Mouse (Mus musculus) forebrain, embryonic 11.5 days (tissue): Measurements from ENCODE around the gene Cdk7. TPM values are rescaled to one million over a fixed set of nuclear protein-coding genes. Genes with fewer than 3 reads are reported as not detected.
"Not testable (repeated sequence)": the region's sequence is repeated elsewhere in the genome, so short reads cannot be mapped to it uniquely, and the experiment has no call there.

ENCODE experiments used
- ATAC-seq: fragments of 200-750 bp; cut with Nextera tagmentation; replicated peaks from 2 replicates; pipeline ENCODE4 v1.8.0; 2017; ENCODE audit warnings: moderate TSS enrichment; ENCODE audit not compliant: low FRiP score
- DNase-seq: peaks from one replicate; pipeline ENCODE4 v3.0.0-alpha.2; 2017; ENCODE audit warnings: low spot score
- H3K27ac ChIP-seq: fragments of 300-500 bp; sonication (generic); 2 replicates; pipeline ENCODE4 v1.5.1; 2014; ENCODE audit warnings: low read depth, low read length
- H3K27me3 ChIP-seq: fragments of 300-500 bp; sonication (generic); 2 replicates; pipeline ENCODE4 v1.6.1; 2014; ENCODE audit warnings: mild to moderate bottlenecking, low read length, mixed read lengths; ENCODE audit not compliant: control insufficient read depth, insufficient read depth
- H3K36me3 ChIP-seq: fragments of 300-500 bp; sonication (generic); 2 replicates; pipeline ENCODE4 v1.6.1; 2014; ENCODE audit warnings: mild to moderate bottlenecking, low read length, moderate library complexity, mixed read lengths; ENCODE audit not compliant: control insufficient read depth, insufficient read depth
- H3K4me1 ChIP-seq: fragments of 300-500 bp; sonication (generic); replicated peaks from 2 replicates; pipeline ENCODE4 v1.6.1; 2014; ENCODE audit warnings: low read length, mixed read lengths; ENCODE audit not compliant: control insufficient read depth, insufficient read depth
- H3K4me2 ChIP-seq: fragments of 300-500 bp; sonication (generic); 2 replicates; pipeline ENCODE4 v1.6.1; 2014; ENCODE audit warnings: low read depth, mild to moderate bottlenecking, low read length, moderate library complexity, mixed read lengths; ENCODE audit not compliant: severe bottlenecking
- H3K4me3 ChIP-seq: fragments of 300-500 bp; sonication (generic); 2 replicates; pipeline ENCODE4 v1.5.1; 2014; ENCODE audit warnings: low read depth, low read length
- H3K9ac ChIP-seq: fragments of 300-500 bp; sonication (generic); 2 replicates; pipeline ENCODE4 v1.6.1; 2014; ENCODE audit warnings: low read length
- H3K9me3 ChIP-seq: fragments of 300-500 bp; sonication (generic); 2 replicates; pipeline ENCODE4 v1.6.1; 2016; ENCODE audit warnings: low read length, mixed read lengths; ENCODE audit not compliant: control insufficient read depth
- WGBS: fragments of 180-500 bp; shearing (Covaris S2); extraction: QIAGEN DNeasy Blood & Tissue Kit; methylation state at CpG from one replicate; pipeline ENCODE4 v1.1.7; 2014; 5-methylcytosine and 5-hydroxymethylcytosine counted together
- polyA plus RNA-seq: library from polyadenylated mRNA; unstranded; fragments of >200 nt; fragmentation: Nextera tagmentation; extraction: Ambion mirVana; gene quantifications from 2 replicates; pipeline ENCODE4 v1.2.1, GENCODE M21; 2014

Cdk7 gene
- polyA plus RNA-seq, 1 experiment from 2014 or later: 75.0 TPM

GRCm38 (mm10) chr13:100742831-100743230 lies 12.1 kb upstream of the Cdk7 start:
- no peaks in the 10 kb centered on the region for H3K27me3 ChIP-seq
- WGBS: 88% methylated on average over 5 of the region's 5 CpGs
- H3K36me3 ChIP-seq: no peaks in the 10 kb centered on the region
- no peak overlapping the region for H3K4me3 ChIP-seq
- H3K9me3 ChIP-seq: no peaks in the 10 kb centered on the region
- no peak overlapping the region for H3K27ac ChIP-seq
- H3K9ac ChIP-seq: no peak overlapping the region
- no peak for ATAC-seq
- no peak for DNase-seq
- no peak overlapping the region for H3K4me2 ChIP-seq
- H3K4me1 ChIP-seq: 0 out of 2 replicates have a peak, but pooled peaks cover 2% of the 10 kb centered on the region

GRCm38 (mm10) chr13:100732756-100733155 lies 2.0 kb upstream of the Cdk7 start:
- DNase-seq (no peak), ATAC-seq (no peak)
- Histone ChIP-seq H3K27me3 (no peaks in the 10 kb centered on the region), H3K36me3 (no peaks in the 10 kb centered on the region; the same call in 1 of the 2 replicates), H3K9me3 (no peaks in the 10 kb centered on the region), H3K9ac (no peak overlapping the region), H3K4me1 (peaks cover 5% of the 10 kb centered on the region; the same call in 1 of the 2 replicates), H3K4me3 (no peak overlapping the region), H3K27ac (no peak overlapping the region), H3K4me2 (no peak overlapping the region)
- 95% methylated on average over 2 of the region's 2 CpGs for WGBS

GRCm38 (mm10) chr13:100731462-100732046 lies 815 bp upstream of the Cdk7 start:
- not testable (repeated sequence) for H3K9me3 ChIP-seq, H3K4me3 ChIP-seq, H3K27ac ChIP-seq, H3K36me3 ChIP-seq, H3K27me3 ChIP-seq, H3K9ac ChIP-seq, ATAC-seq, H3K4me1 ChIP-seq
- peak overlapping the region; percentile 58; the same call in 1 of the 2 replicates for H3K4me2 ChIP-seq
- peak; percentile 4 for DNase-seq
- WGBS: 90% methylated on average over 5 of the region's 6 CpGs

- H3K27ac ChIP-seq: peak overlapping the region; percentile 65
- H3K9me3 ChIP-seq: no peaks in the 10 kb centered on the region
- H3K27me3 ChIP-seq: no peaks in the 10 kb centered on the region
- peak; percentile 52 for DNase-seq
- peak overlapping the region; percentile 72 for H3K4me2 ChIP-seq
- peak overlapping the region; percentile 89 for H3K9ac ChIP-seq
- ATAC-seq: peak; percentile 89; the same call in 1 of the 2 replicates
- no peaks in the 10 kb centered on the region; the same call in 1 of the 2 replicates for H3K36me3 ChIP-seq
- peaks cover 5% of the 10 kb centered on the region; the same call in 1 of the 2 replicates for H3K4me1 ChIP-seq
- 2% methylated on average over 30 of the region's 30 CpGs for WGBS
- H3K4me3 ChIP-seq: peak overlapping the region; percentile 87
These were observed 432 bp downstream of the Cdk7 start for GRCm38 (mm10) chr13:100730153-100730860.

GRCm38 (mm10) chr13:100728530-100728929 lies 2.2 kb downstream of the Cdk7 start:
- not testable (repeated sequence) for H3K9me3 ChIP-seq, H3K9ac ChIP-seq, H3K4me1 ChIP-seq, ATAC-seq, H3K4me2 ChIP-seq, H3K27ac ChIP-seq, H3K4me3 ChIP-seq, H3K27me3 ChIP-seq, H3K36me3 ChIP-seq
- DNase-seq: peak; percentile 2
- 95% methylated on average over 4 of the region's 4 CpGs for WGBS

- Histone ChIP-seq H3K36me3 (no peaks in the 10 kb centered on the region; the same call in 1 of the 2 replicates), H3K27ac (no peak overlapping the region), H3K9ac (no peak overlapping the region), H3K4me2 (no peak overlapping the region), H3K27me3 (no peaks in the 10 kb centered on the region), H3K9me3 (no peaks in the 10 kb centered on the region), H3K4me3 (no peak overlapping the region), H3K4me1 (peaks cover 5% of the 10 kb centered on the region; the same call in 1 of the 2 replicates)
- DNase-seq (peak; percentile 32), ATAC-seq (no peak)
- 89% methylated on average over 5 of the region's 5 CpGs for WGBS
These were observed 2.7 kb downstream of the Cdk7 start for GRCm38 (mm10) chr13:100728086-100728485.

GRCm38 (mm10) chr13:100725194-100725593 lies 5.5 kb downstream of the Cdk7 start:
- H3K9ac ChIP-seq: no peak overlapping the region
- H3K27ac ChIP-seq: no peak overlapping the region
- H3K27me3 ChIP-seq: no peaks in the 10 kb centered on the region
- no peak for ATAC-seq
- H3K9me3 ChIP-seq: no peaks in the 10 kb centered on the region
- H3K4me3 ChIP-seq: no peak overlapping the region
- no peak overlapping the region for H3K4me2 ChIP-seq
- WGBS: 88% methylated on average over 10 of the region's 10 CpGs
- peaks cover 5% of the 10 kb centered on the region; the same call in 1 of the 2 replicates for H3K4me1 ChIP-seq
- H3K36me3 ChIP-seq: peaks cover 2% of the 10 kb centered on the region; the same call in 1 of the 2 replicates
- DNase-seq: peak; percentile 21

- H3K4me3 ChIP-seq: no peak overlapping the region
- no peak overlapping the region for H3K9ac ChIP-seq
- DNase-seq (peak; percentile 22), ATAC-seq (no peak)
- no peak overlapping the region for H3K4me2 ChIP-seq
- H3K36me3 ChIP-seq: peaks cover 2% of the 10 kb centered on the region; the same call in 1 of the 2 replicates
- H3K4me1 ChIP-seq: peaks cover 2% of the 10 kb centered on the region; the same call in 1 of the 2 replicates
- no peak overlapping the region for H3K27ac ChIP-seq
- WGBS: 91% methylated on average over 7 of the region's 7 CpGs
- H3K9me3 ChIP-seq: no peaks in the 10 kb centered on the region
- no peaks in the 10 kb centered on the region for H3K27me3 ChIP-seq
These were observed 6.5 kb downstream of the Cdk7 start for GRCm38 (mm10) chr13:100724051-100724754.
